9 mouse cellular contexts compared by ENCODE assay signal in genomic region chr17:9023198-9023942, GRCm38 (mm10). TPM values are rescaled to one million over a fixed set of nuclear protein-coding genes. Genes with fewer than 3 reads are reported as not detected.
A peak's percentile ranks its signal among the peaks of the same experiment; 100 is the strongest.
DNase-seq lines count a peak whose midpoint lies in the region; ATAC-seq and TF ChIP-seq lines count a peak whose summit lies in the region.
"Had no signal": no experiment of that assay in that cellular context is flagged by ENCODE, and none has a peak within 500 bp of the region (broad histone marks: within the 10 kb centered on the region; RNA-seq: fewer than 3 reads in every experiment).

No protein-coding gene starts in this region.

- no peak overlapping the region for H3K27ac ChIP-seq in midbrain, embryonic 11.5 days (ENCODE audit: low read depth, low read length)

- peaks cover 2% of the 10 kb centered on the region for H3K4me1 ChIP-seq in midbrain, embryonic 11.5 days (ENCODE audit: control insufficient read depth, insufficient read depth, low read length)
- H3K4me1 ChIP-seq in lung, adult 2 months (ENCODE audit: control insufficient read depth, insufficient read depth, low read length), result no peaks in the 10 kb centered on the region

- WGBS in midbrain, embryonic 11.5 days, result 32% methylated on average over 14 of the region's 14 CpGs
- WGBS in lung, adult 2 months, result 32% methylated on average over 14 of the region's 14 CpGs

- no peaks in the 10 kb centered on the region for H3K36me3 ChIP-seq in midbrain, embryonic 11.5 days (ENCODE audit: control insufficient read depth, insufficient read depth, low read length)

- H3K9ac ChIP-seq in midbrain, embryonic 11.5 days (ENCODE audit: low read length), result no peak overlapping the region

- no peak for TF ChIP-seq POLR2A in lung, adult 2 months (IDR thresholded peaks at IDR 0.05; ENCODE audit: borderline replicate concordance, extremely low read depth, low read depth, low read length)

- peak; percentile 19 for DNase-seq in embryo, embryonic 10 days (ENCODE audit: low spot score)
- DNase-seq in embryo, embryonic 9.5 days (ENCODE audit: extremely low spot score), result no peak
- DNase-seq in cerebellum, adult 11 months, result peak; percentile 56
- DNase-seq in frontal cortex, postnatal 14 days (ENCODE audit: low spot score in 2 of 2), result peak; percentile 26 to 52
- no peak for DNase-seq in midbrain, embryonic 11.5 days (ENCODE audit: low spot score, missing footprints)
- no peak for DNase-seq in thymus, postnatal 0 days (ENCODE audit: low spot score)
- no peak for DNase-seq in lung, adult 2 months
- no peak for DNase-seq in spleen, postnatal 14 days (ENCODE audit: low spot score in 2 of 2)
- DNase-seq: adrenal gland, postnatal 10 days had no signal

- H3K9me3 ChIP-seq in midbrain, embryonic 11.5 days (ENCODE audit: control insufficient read depth, low read length), result no peaks in the 10 kb centered on the region

- TF ChIP-seq CTCF in lung, adult 2 months (IDR thresholded peaks at IDR 0.05; ENCODE audit: insufficient read depth, low read length), result no peak

- ATAC-seq in midbrain, embryonic 11.5 days (ENCODE audit: low FRiP score), result no peak

- 0 out of 2 replicates have a peak overlapping the region, but pooled peaks have one; percentile 7 for H3K4me2 ChIP-seq in midbrain, embryonic 11.5 days

- no peak overlapping the region for H3K4me3 ChIP-seq in midbrain, embryonic 11.5 days (ENCODE audit: low read depth, low read length)
- no peak overlapping the region for H3K4me3 ChIP-seq in lung, adult 2 months (replicated peaks; ENCODE audit: extremely low read depth, low read depth, low read length)

- no peaks in the 10 kb centered on the region for H3K27me3 ChIP-seq in midbrain, embryonic 11.5 days (ENCODE audit: control insufficient read depth, insufficient read depth, low read length)

RNA-seq across cellular contexts. Expression of gene 1700010I14Rik, which starts 35.2 kb away (rescaled TPM):
- 2.7 and 3.2 TPM in 2 replicates for polyA plus RNA-seq in midbrain, embryonic 11.5 days (2014; fragmentation: Nextera tagmentation; extraction: Ambion mirVana)
- polyA plus RNA-seq in thymus, postnatal 0 days (2015; fragmentation: Nextera tagmentation; extraction: Ambion mirVana), result 4.6 and 5.6 TPM in 2 replicates
- polyA plus RNA-seq in lung, adult 2 months (2012; rRNA removed), result 0.48 and 0.52 TPM in 2 replicates

Comparison
In these comparisons a context has a peak if more than half of its experiments do, and no peak if none do; other contexts are left out.
1. DNase-seq: peak in embryo, embryonic 10 days (single experiment), cerebellum, adult 11 months (single experiment) and frontal cortex, postnatal 14 days (2 of 2); none in embryo, embryonic 9.5 days (single experiment), midbrain, embryonic 11.5 days (single experiment), thymus, postnatal 0 days (single experiment), lung, adult 2 months (single experiment) and spleen, postnatal 14 days (0 of 2).